In genomic region chr13:70902727-70903126, GRCm38 (mm10) we compare ENCODE assay signal across 18 mouse cellular contexts.
DNase-seq lines count a peak whose midpoint lies in the region; ATAC-seq and TF ChIP-seq lines count a peak whose summit lies in the region.
"Had no signal": no experiment of that assay in that cellular context is flagged by ENCODE, and none has a peak within 500 bp of the region (broad histone marks: within the 10 kb centered on the region; RNA-seq: fewer than 3 reads in every experiment).

No protein-coding gene starts in this region.

- 33% methylated on average over 10 of the region's 10 CpGs for WGBS in liver, adult 2 months

- H3K27me3 ChIP-seq in liver, adult 2 months (ENCODE audit: control insufficient read depth, insufficient read depth, low read length): no peaks in the 10 kb centered on the region
- H3K27me3 ChIP-seq: CH12.LX; embryonic facial prominence, embryonic 12.5 days; hindbrain, embryonic 12.5 days; intestine, embryonic 15.5 days; kidney, embryonic 15.5 days had no signal

- no peaks in the 10 kb centered on the region for H3K79me2 ChIP-seq in liver, adult 2 months (ENCODE audit: control insufficient read depth, insufficient read depth, low read length)

- no peak overlapping the region for H3K4me3 ChIP-seq in liver, adult 2 months (ENCODE audit: insufficient read depth, low read depth, low read length)
- H3K4me3 ChIP-seq: embryonic facial prominence, embryonic 12.5 days; hindbrain, embryonic 12.5 days; intestine, embryonic 15.5 days; kidney, embryonic 15.5 days had no signal

- DNase-seq in liver, adult 2 months (ENCODE audit: extremely low read depth, low read depth, low spot score): peak; percentile 11
- DNase-seq in liver: no peak
- DNase-seq in 3134 (ENCODE audit: extremely low read depth, insufficient read length, low spot score): peak; percentile 11
- peak; percentile 3 for DNase-seq in 416B (ENCODE audit: low read depth)
- peak; percentile 21 for DNase-seq in adrenal gland, postnatal 25 days
- DNase-seq in neural tube, embryonic 10.5 days (ENCODE audit: extremely low spot score, low spot score): no peak
- DNase-seq: cerebellum, adult 11-12 months; gastrocnemius, postnatal 10 days; midbrain, embryonic 14.5 days; spleen, adult 18-20 months; thymus, adult 18-20 months had no signal

- no peak overlapping the region for H3K27ac ChIP-seq in liver, adult 2 months (replicated peaks; ENCODE audit: insufficient read depth, low read depth, low read length)
- H3K27ac ChIP-seq: embryonic facial prominence, embryonic 12.5 days; hindbrain, embryonic 12.5 days; intestine, embryonic 15.5 days; liver, embryonic 14.5 days had no signal

- ATAC-seq in granulocyte monocyte progenitor cell, adult 5-6 weeks (replicated peaks; ENCODE audit: poor library complexity, severe bottlenecking): no peak
- ATAC-seq: intestine, embryonic 15.5 days had no signal

- TF ChIP-seq POLR2A in liver, adult 2 months (IDR thresholded peaks at IDR 0.05; ENCODE audit: extremely low read depth, insufficient read depth, low read length): no peak

- H3K9ac ChIP-seq in liver, adult 2 months (ENCODE audit: low read depth, low read length): no peak overlapping the region
- H3K9ac ChIP-seq: embryonic facial prominence, embryonic 12.5 days; hindbrain, embryonic 12.5 days; intestine, embryonic 15.5 days; kidney, embryonic 15.5 days; liver, embryonic 14.5 days had no signal

- no peaks in the 10 kb centered on the region for H3K4me1 ChIP-seq in liver, adult 2 months (ENCODE audit: control insufficient read depth, insufficient read depth, low read length)
- H3K4me1 ChIP-seq: intestine, embryonic 15.5 days had no signal

- no peak for TF ChIP-seq CTCF in liver, adult 2 months (IDR thresholded peaks at IDR 0.05; ENCODE audit: low read depth, low read length)

- no peaks in the 10 kb centered on the region for H3K36me3 ChIP-seq in liver, adult 2 months (ENCODE audit: control insufficient read depth, insufficient read depth, low read length)
- H3K36me3 ChIP-seq: embryonic facial prominence, embryonic 12.5 days; hindbrain, embryonic 12.5 days; intestine, embryonic 15.5 days; kidney, embryonic 15.5 days had no signal

Comparison
In these comparisons a context has a peak if more than half of its experiments do, and no peak if none do; other contexts are left out.
1. DNase-seq: peak in liver, adult 2 months (single experiment), 3134 (single experiment), 416B (single experiment) and adrenal gland, postnatal 25 days (single experiment); none in liver (single experiment) and neural tube, embryonic 10.5 days (single experiment).